Mouse (Mus musculus): Measurements from ENCODE around the gene Hecw2. TPM values are rescaled to one million over a fixed set of nuclear protein-coding genes. Genes with fewer than 3 reads are reported as not detected.

The Hecw2 gene
- polyA plus RNA-seq, 1 experiment from 2014 or later: 2.6 TPM

- 92% methylated on average over 3 of the region's 3 CpGs for WGBS
- Histone ChIP-seq H3K9me3 (replicated peaks) (no peaks in the 10 kb centered on the region), H3K27ac (replicated peaks) (no peak overlapping the region), H3K4me3 (no peak overlapping the region), H3K27me3 (ENCODE audit: low read depth, poor library complexity, severe bottlenecking) (no peaks in the 10 kb centered on the region), H3K4me1 (no peaks in the 10 kb centered on the region), H3K36me3 (no peaks in the 10 kb centered on the region)
- no peak for DNase-seq (ENCODE audit: low spot score)
Measured at GRCm38 (mm10) chr1:54079708-54080107, 115.3 kb downstream of the Hecw2 start.

DNA sequence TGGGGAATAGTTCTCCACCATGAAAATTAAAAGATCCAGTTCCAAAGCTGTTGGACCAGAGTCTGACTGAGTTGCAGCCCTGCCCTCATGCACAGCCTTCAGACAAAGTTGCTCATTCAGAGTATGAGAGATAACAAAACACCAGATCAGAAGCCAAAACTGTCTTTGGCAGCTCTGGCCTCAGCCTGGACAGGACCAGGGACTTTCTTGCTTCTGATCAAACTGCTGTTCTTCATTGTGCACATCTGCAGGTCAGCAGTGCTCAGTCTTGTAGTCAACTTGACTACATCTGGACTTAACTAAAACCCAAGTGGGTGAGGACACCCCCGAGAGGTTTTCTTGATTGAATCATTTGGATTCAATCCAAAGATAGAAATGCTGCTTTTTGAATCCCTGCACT is 120.5 kb downstream of the Hecw2 start:
- Histone ChIP-seq H3K27ac (replicated peaks) (no peak overlapping the region), H3K4me1 (no peaks in the 10 kb centered on the region), H3K4me3 (no peak overlapping the region), H3K9me3 (replicated peaks) (no peaks in the 10 kb centered on the region), H3K27me3 (ENCODE audit: low read depth, poor library complexity, severe bottlenecking) (no peaks in the 10 kb centered on the region), H3K36me3 (no peaks in the 10 kb centered on the region)
- 86% methylated on average over 1 of the region's 1 CpGs for WGBS
- DNase-seq (ENCODE audit: low spot score): no peak

GRCm38 (mm10) chr1:54070121-54070520 is 124.8 kb downstream of the Hecw2 start:
- no peak for DNase-seq (ENCODE audit: low spot score)
- no peak overlapping the region for H3K4me3 ChIP-seq
- H3K4me1 ChIP-seq: no peaks in the 10 kb centered on the region
- H3K27me3 ChIP-seq (ENCODE audit: low read depth, poor library complexity, severe bottlenecking): no peaks in the 10 kb centered on the region
- no peaks in the 10 kb centered on the region for H3K9me3 ChIP-seq (replicated peaks)
- WGBS: 84% methylated on average over 2 of the region's 2 CpGs
- H3K27ac ChIP-seq (replicated peaks): no peak overlapping the region
- no peaks in the 10 kb centered on the region for H3K36me3 ChIP-seq

GRCm38 (mm10) chr1:54068248-54068647 is 126.7 kb downstream of the Hecw2 start:
- Histone ChIP-seq H3K4me1 (no peaks in the 10 kb centered on the region), H3K36me3 (no peaks in the 10 kb centered on the region), H3K4me3 (no peak overlapping the region), H3K27ac (replicated peaks) (no peak overlapping the region), H3K27me3 (ENCODE audit: low read depth, poor library complexity, severe bottlenecking) (no peaks in the 10 kb centered on the region), H3K9me3 (replicated peaks) (no peaks in the 10 kb centered on the region)
- WGBS: 91% methylated on average over 1 of the region's 1 CpGs
- no peak for DNase-seq (ENCODE audit: low spot score)

GRCm38 (mm10) chr1:54065434-54065833 is 129.5 kb downstream of the Hecw2 start:
- no peak overlapping the region for H3K27ac ChIP-seq (replicated peaks)
- 76% methylated on average over 1 of the region's 1 CpGs for WGBS
- no peaks in the 10 kb centered on the region for H3K4me1 ChIP-seq
- H3K36me3 ChIP-seq: no peaks in the 10 kb centered on the region
- H3K4me3 ChIP-seq: no peak overlapping the region
- no peaks in the 10 kb centered on the region for H3K9me3 ChIP-seq (replicated peaks)
- no peak for DNase-seq (ENCODE audit: low spot score)
- H3K27me3 ChIP-seq (ENCODE audit: low read depth, poor library complexity, severe bottlenecking): no peaks in the 10 kb centered on the region

GRCm38 (mm10) chr1:54061078-54061477 is 133.9 kb downstream of the Hecw2 start:
- H3K4me3 ChIP-seq: no peak overlapping the region
- 93% methylated on average over 2 of the region's 2 CpGs for WGBS
- H3K36me3 ChIP-seq: no peaks in the 10 kb centered on the region
- H3K27me3 ChIP-seq (ENCODE audit: low read depth, poor library complexity, severe bottlenecking): no peaks in the 10 kb centered on the region
- no peaks in the 10 kb centered on the region for H3K4me1 ChIP-seq
- no peaks in the 10 kb centered on the region for H3K9me3 ChIP-seq (replicated peaks)
- H3K27ac ChIP-seq (replicated peaks): no peak overlapping the region
- no peak for DNase-seq (ENCODE audit: low spot score)

DNA sequence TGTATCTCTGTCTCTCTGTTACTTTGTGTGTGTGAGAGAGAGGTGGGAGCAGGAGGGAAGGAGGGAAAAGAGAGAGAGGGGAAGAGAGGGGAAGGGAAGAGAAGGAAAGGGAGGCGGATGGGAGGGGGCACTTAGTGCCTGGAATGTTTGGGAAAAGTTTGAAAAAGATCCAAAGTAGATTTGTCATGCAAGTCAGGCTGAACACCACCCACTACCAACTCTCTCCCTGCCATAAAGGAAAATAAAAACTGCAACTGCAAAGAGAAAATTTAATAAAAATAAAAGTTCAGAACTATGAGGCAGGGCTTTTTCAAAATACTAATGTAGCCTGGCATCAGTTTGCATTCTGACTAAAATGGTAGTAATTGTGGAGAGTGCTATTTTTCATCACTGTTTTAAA is 135.2 kb downstream of the Hecw2 start:
- DNase-seq (ENCODE audit: low spot score): no peak
- H3K36me3 ChIP-seq: no peaks in the 10 kb centered on the region
- WGBS: 88% methylated on average over 1 of the region's 1 CpGs
- no peaks in the 10 kb centered on the region for H3K27me3 ChIP-seq (ENCODE audit: low read depth, poor library complexity, severe bottlenecking)
- H3K9me3 ChIP-seq (replicated peaks): no peaks in the 10 kb centered on the region
- no peak overlapping the region for H3K27ac ChIP-seq (replicated peaks)
- H3K4me1 ChIP-seq: no peaks in the 10 kb centered on the region
- no peak overlapping the region for H3K4me3 ChIP-seq

DNA sequence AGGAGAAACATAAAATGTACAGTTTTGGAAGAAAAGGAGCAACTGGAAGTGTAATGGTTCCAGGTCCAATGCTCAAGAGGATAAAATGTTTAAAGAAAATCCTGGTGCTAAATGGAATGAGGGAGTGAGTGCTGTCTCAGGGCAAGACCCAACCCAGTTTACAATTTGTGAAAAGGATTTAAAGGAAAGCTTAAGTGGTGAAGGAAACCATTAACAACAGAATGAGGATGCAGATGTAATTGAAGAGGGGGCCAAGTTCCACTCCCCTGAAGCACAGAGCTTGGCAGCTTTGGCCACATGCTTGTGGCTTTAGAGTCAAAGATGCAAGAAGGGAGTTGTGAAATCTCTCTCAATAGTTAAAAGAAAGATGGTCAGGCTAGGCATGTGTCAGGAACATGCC is 142.2 kb downstream of the Hecw2 start:
- H3K4me3 ChIP-seq: no peak overlapping the region
- no peaks in the 10 kb centered on the region for H3K27me3 ChIP-seq (ENCODE audit: low read depth, poor library complexity, severe bottlenecking)
- H3K9me3 ChIP-seq (replicated peaks): no peaks in the 10 kb centered on the region
- H3K36me3 ChIP-seq: no peaks in the 10 kb centered on the region
- no peak for DNase-seq (ENCODE audit: low spot score)
- no peaks in the 10 kb centered on the region for H3K4me1 ChIP-seq
- no peak overlapping the region for H3K27ac ChIP-seq (replicated peaks)

DNA sequence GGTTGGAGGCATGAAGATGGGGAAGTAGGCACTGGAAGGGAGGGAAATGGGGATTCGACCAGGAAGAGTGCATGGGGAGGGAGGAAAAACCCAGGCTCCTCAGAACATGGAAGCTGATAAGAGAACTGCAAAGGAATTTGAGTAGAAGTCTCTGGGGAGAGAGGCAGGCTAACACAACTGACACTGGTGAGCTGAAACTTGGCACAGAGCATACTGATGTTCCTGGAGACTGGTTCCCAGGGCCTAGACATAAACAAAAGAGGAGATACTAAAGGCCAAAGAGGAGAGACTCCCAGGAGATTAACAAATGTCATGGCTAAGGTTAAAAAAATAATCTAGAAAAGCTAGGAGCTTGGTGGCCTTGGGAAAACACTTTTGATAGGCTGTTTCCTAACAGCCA is 148.0 kb downstream of the Hecw2 start:
- Histone ChIP-seq H3K36me3 (no peaks in the 10 kb centered on the region), H3K27ac (replicated peaks) (no peak overlapping the region), H3K4me3 (no peak overlapping the region), H3K27me3 (ENCODE audit: low read depth, poor library complexity, severe bottlenecking) (no peaks in the 10 kb centered on the region), H3K9me3 (replicated peaks) (no peaks in the 10 kb centered on the region), H3K4me1 (no peaks in the 10 kb centered on the region)
- 84% methylated on average over 1 of the region's 1 CpGs for WGBS
- no peak for DNase-seq (ENCODE audit: low spot score)

DNA sequence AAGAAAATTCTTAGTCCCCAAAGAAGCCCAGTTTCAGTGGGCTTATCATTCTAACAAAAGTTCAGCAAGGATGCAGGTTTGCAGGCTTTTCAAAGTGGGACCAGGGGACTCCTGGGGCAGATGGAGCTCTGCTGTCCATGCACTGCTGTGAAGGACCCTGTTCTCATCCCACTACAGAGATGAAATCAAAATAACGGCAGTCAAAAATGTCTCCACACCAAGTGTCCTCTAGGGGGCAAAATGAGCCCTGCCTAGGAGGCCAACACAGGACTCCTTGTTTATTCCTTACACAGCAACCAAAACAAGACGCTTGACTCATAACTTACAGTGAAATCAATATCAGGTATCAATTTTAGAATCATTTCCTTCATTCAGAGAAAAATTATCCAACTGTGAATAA is 155.9 kb downstream of the Hecw2 start:
- no peak overlapping the region for H3K4me3 ChIP-seq
- H3K27me3 ChIP-seq (ENCODE audit: low read depth, poor library complexity, severe bottlenecking): no peaks in the 10 kb centered on the region
- 56% methylated on average over 2 of the region's 2 CpGs for whole genome bisulfite sequencing
- no peaks in the 10 kb centered on the region for H3K36me3 ChIP-seq
- no peak overlapping the region for H3K27ac ChIP-seq (replicated peaks)
- no peaks in the 10 kb centered on the region for H3K9me3 ChIP-seq (replicated peaks)
- DNase-seq (ENCODE audit: low spot score): peak; percentile 12
- H3K4me1 ChIP-seq: no peaks in the 10 kb centered on the region

DNA sequence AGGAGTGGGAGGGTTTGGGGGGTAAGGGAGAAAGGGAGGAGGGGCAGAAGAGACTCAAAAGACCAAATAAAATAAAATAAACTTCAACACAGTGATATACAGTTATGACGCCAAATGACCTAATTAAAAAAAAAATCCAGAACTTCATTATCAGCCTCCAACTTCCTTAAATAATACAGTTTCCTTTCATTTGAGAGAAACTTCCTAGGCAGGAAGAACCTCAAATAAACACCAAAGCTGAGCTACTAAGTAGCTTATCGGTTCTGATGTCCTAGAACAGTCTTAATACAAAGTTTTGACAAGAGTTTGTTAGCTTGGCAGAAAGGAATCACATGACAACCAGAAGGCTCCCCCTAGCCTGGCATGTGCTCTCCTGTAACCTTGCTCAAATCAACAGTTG is 177.3 kb downstream of the Hecw2 start:
- no peak for DNase-seq (ENCODE audit: low spot score)
- 78% methylated on average over 2 of the region's 2 CpGs for WGBS

GRCm38 (mm10) chr1:54015739-54016138 is 179.2 kb downstream of the Hecw2 start:
- Histone ChIP-seq H3K9me3 (replicated peaks) (no peaks in the 10 kb centered on the region), H3K4me3 (no peak overlapping the region), H3K4me1 (peaks cover 3% of the 10 kb centered on the region; the same call in 1 of the 2 replicates), H3K27ac (replicated peaks) (no peak overlapping the region), H3K36me3 (no peaks in the 10 kb centered on the region), H3K27me3 (ENCODE audit: low read depth, poor library complexity, severe bottlenecking) (no peaks in the 10 kb centered on the region)
- no peak for DNase-seq (ENCODE audit: low spot score)
- WGBS: 68% methylated on average over 4 of the region's 4 CpGs

More for the DNA sequence above, 177.3 kb downstream of the Hecw2 start:
- no peaks in the 10 kb centered on the region for H3K9me3 ChIP-seq (replicated peaks)
- H3K27ac ChIP-seq (replicated peaks): no peak overlapping the region
- no peak overlapping the region for H3K4me3 ChIP-seq
- no peaks in the 10 kb centered on the region for H3K36me3 ChIP-seq
- H3K27me3 ChIP-seq (ENCODE audit: low read depth, poor library complexity, severe bottlenecking): no peaks in the 10 kb centered on the region
- no peaks in the 10 kb centered on the region for H3K4me1 ChIP-seq

DNA sequence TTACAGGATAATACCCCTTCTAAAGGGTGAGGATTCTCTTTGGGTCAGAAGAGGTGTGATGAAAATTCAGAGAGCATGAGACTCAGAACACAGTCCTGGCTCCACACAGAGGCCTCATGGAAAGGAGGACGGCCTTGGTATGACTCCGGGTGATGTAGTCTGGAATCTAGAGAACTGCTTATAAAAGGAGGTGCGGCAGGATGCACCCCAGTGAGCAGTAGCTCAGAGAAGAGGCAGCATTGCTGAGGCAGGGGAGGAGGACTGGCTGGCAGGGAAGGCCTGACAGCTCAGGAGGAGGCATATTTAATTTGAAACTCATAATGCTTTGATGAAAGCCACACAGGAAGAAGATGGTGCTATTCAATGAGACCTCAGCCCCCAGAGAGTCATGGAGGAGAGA is 182.6 kb downstream of the Hecw2 start:
- Histone ChIP-seq H3K9me3 (replicated peaks) (no peaks in the 10 kb centered on the region), H3K4me1 (peaks cover 3% of the 10 kb centered on the region; the same call in 1 of the 2 replicates), H3K27ac (replicated peaks) (no peak overlapping the region), H3K4me3 (no peak overlapping the region), H3K36me3 (no peaks in the 10 kb centered on the region), H3K27me3 (ENCODE audit: low read depth, poor library complexity, severe bottlenecking) (no peaks in the 10 kb centered on the region)
- DNase-seq (ENCODE audit: low spot score): no peak
- 52% methylated on average over 3 of the region's 3 CpGs for WGBS

GRCm38 (mm10) chr1:54009418-54010064 is 185.4 kb downstream of the Hecw2 start:
- peaks cover 3% of the 10 kb centered on the region; the same call in 1 of the 2 replicates for H3K4me1 ChIP-seq
- no peaks in the 10 kb centered on the region for H3K36me3 ChIP-seq
- H3K27ac ChIP-seq (replicated peaks): no peak overlapping the region
- H3K27me3 ChIP-seq (ENCODE audit: low read depth, poor library complexity, severe bottlenecking): no peaks in the 10 kb centered on the region
- no peak for DNase-seq (ENCODE audit: low spot score)
- no peaks in the 10 kb centered on the region for H3K9me3 ChIP-seq (replicated peaks)
- 92% methylated on average over 6 of the region's 6 CpGs for WGBS
- no peak overlapping the region for H3K4me3 ChIP-seq

Data from midbrain, embryonic 10.5 days (tissue).